Mouse (Mus musculus): ENCODE data around the gene Olfr313. TPM values are rescaled to one million over a fixed set of nuclear protein-coding genes. Genes with fewer than 3 reads are reported as not detected.
A peak's percentile ranks its signal among the peaks of the same experiment; 100 is the strongest.
"Not testable (repeated sequence)": the region's sequence is repeated elsewhere in the genome, so short reads cannot be mapped to it uniquely, and the experiment has no call there.

Gene Olfr313
- polyA plus RNA-seq, 1 experiment from 2014 or later = not detected

- Histone ChIP-seq H3K36me3 (no peaks in the 10 kb centered on the region), H3K9me3 (no peaks in the 10 kb centered on the region), H3K4me1 (replicated peaks) (peaks cover 15% of the 10 kb centered on the region), H3K4me3 (peak within 1 kb of the TSS; percentile 17), H3K4me2 (peak within 1 kb of the TSS; percentile 42), H3K27ac (peak within 1 kb of the TSS; percentile 26; the same call in 1 of the 2 replicates), H3K9ac (no peak within 1 kb of the TSS; the same call in 1 of the 2 replicates), H3K27me3 (no peaks in the 10 kb centered on the region)
- 27% methylated on average over 14 of the region's 14 CpGs for WGBS
- ATAC-seq (ENCODE audit: low FRiP score) = peak; percentile 71; the same call in 1 of the 2 replicates
Observed at GRCm38 (mm10) chr11:58801558-58802228, 13.1 kb upstream of the Olfr313 start, which contains the start of gene Fam183b. Gene Fam183b, minus strand, starts transcription at chr11:58801960.

- 82% methylated on average over 4 of the region's 4 CpGs for WGBS
- H3K27ac ChIP-seq = no peak overlapping the region
- no peaks in the 10 kb centered on the region for H3K36me3 ChIP-seq
- H3K4me1 ChIP-seq (replicated peaks) = peaks cover 15% of the 10 kb centered on the region
- H3K9ac ChIP-seq = no peak overlapping the region
- H3K9me3 ChIP-seq = no peaks in the 10 kb centered on the region
- H3K4me3 ChIP-seq = no peak overlapping the region
- ATAC-seq (ENCODE audit: low FRiP score) = no peak
- no peak overlapping the region for H3K4me2 ChIP-seq
- H3K27me3 ChIP-seq = no peaks in the 10 kb centered on the region
Observed at GRCm38 (mm10) chr11:58803871-58804270, 10.9 kb upstream of the Olfr313 start.

GRCm38 (mm10) chr11:58804393-58804792 is 10.4 kb upstream of the Olfr313 start:
- no peak overlapping the region for H3K4me2 ChIP-seq
- H3K4me1 ChIP-seq (replicated peaks) = peaks cover 15% of the 10 kb centered on the region
- H3K4me3 ChIP-seq = no peak overlapping the region
- no peak overlapping the region for H3K27ac ChIP-seq
- no peaks in the 10 kb centered on the region for H3K9me3 ChIP-seq
- no peaks in the 10 kb centered on the region for H3K36me3 ChIP-seq
- WGBS = 77% methylated on average over 2 of the region's 2 CpGs
- no peak overlapping the region for H3K9ac ChIP-seq
- no peaks in the 10 kb centered on the region for H3K27me3 ChIP-seq
- ATAC-seq (ENCODE audit: low FRiP score) = no peak

- H3K9me3 ChIP-seq = no peaks in the 10 kb centered on the region
- H3K4me3 ChIP-seq = no peak overlapping the region
- WGBS = 0% methylated on average over 1 of the region's 1 CpGs
Observed at GRCm38 (mm10) chr11:58812001-58812400, 2.8 kb upstream of the Olfr313 start.

GRCm38 (mm10) chr11:58815676-58816075 is 876 bp downstream of the Olfr313 start:
- Histone ChIP-seq H3K9ac (no peak overlapping the region), H3K4me3 (no peak overlapping the region), H3K36me3 (no peaks in the 10 kb centered on the region), H3K9me3 (no peaks in the 10 kb centered on the region), H3K4me1 (replicated peaks) (no peaks in the 10 kb centered on the region), H3K27me3 (no peaks in the 10 kb centered on the region), H3K4me2 (no peak overlapping the region), H3K27ac (no peak overlapping the region)
- ATAC-seq (ENCODE audit: low FRiP score) = no peak
- WGBS = 91% methylated on average over 1 of the region's 1 CpGs

More at GRCm38 (mm10) chr11:58812001-58812400, 2.8 kb upstream of the Olfr313 start:
- Histone ChIP-seq H3K27ac (no peak overlapping the region), H3K36me3 (no peaks in the 10 kb centered on the region), H3K9ac (no peak overlapping the region), H3K4me2 (no peak overlapping the region), H3K27me3 (no peaks in the 10 kb centered on the region), H3K4me1 (replicated peaks) (no peaks in the 10 kb centered on the region)
- ATAC-seq (ENCODE audit: low FRiP score) = no peak

GRCm38 (mm10) chr11:58828937-58829336 is 14.1 kb downstream of the Olfr313 start, which contains the start of gene Olfr312:
Gene Olfr312, plus strand, starts transcription at chr11:58829237.
- H3K27ac ChIP-seq; ATAC-seq (ENCODE audit: low FRiP score); H3K27me3 ChIP-seq; H3K9me3 ChIP-seq; H3K4me2 ChIP-seq; H3K4me1 ChIP-seq (replicated peaks); H3K4me3 ChIP-seq; H3K36me3 ChIP-seq; H3K9ac ChIP-seq: not testable (repeated sequence)

GRCm38 (mm10) chr11:58829764-58830163 is 15.0 kb downstream of the Olfr313 start:
- Histone ChIP-seq H3K27me3 (no peaks in the 10 kb centered on the region), H3K9me3 (no peaks in the 10 kb centered on the region), H3K4me3 (no peak overlapping the region), H3K9ac (no peak overlapping the region), H3K4me2 (no peak overlapping the region), H3K36me3 (no peaks in the 10 kb centered on the region), H3K27ac (no peak overlapping the region), H3K4me1 (replicated peaks) (no peaks in the 10 kb centered on the region)
- 89% methylated on average over 3 of the region's 3 CpGs for WGBS
- ATAC-seq (ENCODE audit: low FRiP score) = no peak

GRCm38 (mm10) chr11:58832541-58832940 is 17.7 kb downstream of the Olfr313 start:
- WGBS = 86% methylated on average over 3 of the region's 3 CpGs

GRCm38 (mm10) chr11:58838951-58839350 is 24.2 kb downstream of the Olfr313 start, which contains the start of gene Olfr311:
Gene Olfr311, plus strand, starts transcription at chr11:58839251.
- H3K36me3 ChIP-seq; H3K4me1 ChIP-seq (replicated peaks); H3K4me3 ChIP-seq; H3K9me3 ChIP-seq; ATAC-seq (ENCODE audit: low FRiP score); H3K4me2 ChIP-seq; H3K27ac ChIP-seq; H3K27me3 ChIP-seq; H3K9ac ChIP-seq: not testable (repeated sequence)

More at GRCm38 (mm10) chr11:58832541-58832940, 17.7 kb downstream of the Olfr313 start:
- not testable (repeated sequence) for H3K4me1 ChIP-seq (replicated peaks); H3K4me3 ChIP-seq; H3K36me3 ChIP-seq; H3K9ac ChIP-seq; ATAC-seq (ENCODE audit: low FRiP score); H3K4me2 ChIP-seq; H3K27ac ChIP-seq; H3K9me3 ChIP-seq; H3K27me3 ChIP-seq

- Histone ChIP-seq H3K36me3 (peaks cover 33% of the 10 kb centered on the region), H3K27me3 (0 out of 2 replicates have a peak, but pooled peaks cover 4% of the 10 kb centered on the region), H3K9me3 (no peaks in the 10 kb centered on the region), H3K9ac (peak within 1 kb of the TSS; percentile 96), H3K27ac (peak within 1 kb of the TSS; percentile 90), H3K4me2 (peak within 1 kb of the TSS; percentile 86), H3K4me3 (peak within 1 kb of the TSS; percentile 89), H3K4me1 (replicated peaks) (peaks cover 16% of the 10 kb centered on the region)
- peak; percentile 100 for ATAC-seq (ENCODE audit: low FRiP score)
- under 1% methylated on average over 24 of the region's 24 CpGs for WGBS
Observed at GRCm38 (mm10) chr11:58846919-58847461, 32.2 kb downstream of the Olfr313 start, which contains the start of gene Gm12258. Gene Gm12258, plus strand, starts transcription at chr11:58847158.

GRCm38 (mm10) chr11:58847636-58848035 is 32.8 kb downstream of the Olfr313 start:
- Histone ChIP-seq H3K9me3 (no peaks in the 10 kb centered on the region), H3K4me2 (peak overlapping the region; percentile 86), H3K9ac (peak overlapping the region; percentile 96), H3K27me3 (0 out of 2 replicates have a peak, but pooled peaks cover 4% of the 10 kb centered on the region), H3K4me3 (peak overlapping the region; percentile 89), H3K4me1 (replicated peaks) (peaks cover 16% of the 10 kb centered on the region), H3K36me3 (peaks cover 39% of the 10 kb centered on the region), H3K27ac (peak overlapping the region; percentile 90)
- peak; percentile 40 for ATAC-seq (ENCODE audit: low FRiP score)
- 49% methylated on average over 9 of the region's 9 CpGs for WGBS

GRCm38 (mm10) chr11:58849731-58850130 is 34.9 kb downstream of the Olfr313 start:
- H3K4me2 ChIP-seq = no peak overlapping the region
- no peak overlapping the region for H3K9ac ChIP-seq
- H3K4me3 ChIP-seq = no peak overlapping the region
- no peak for ATAC-seq (ENCODE audit: low FRiP score)
- H3K4me1 ChIP-seq (replicated peaks) = peaks cover 16% of the 10 kb centered on the region
- H3K9me3 ChIP-seq = no peaks in the 10 kb centered on the region
- 0 out of 2 replicates have a peak, but pooled peaks cover 1% of the 10 kb centered on the region for H3K27me3 ChIP-seq
- H3K27ac ChIP-seq = no peak overlapping the region
- peaks cover 56% of the 10 kb centered on the region for H3K36me3 ChIP-seq
- 68% methylated on average over 2 of the region's 2 CpGs for WGBS

Data from hindbrain, embryonic 13.5 days (tissue).